Mouse (Mus musculus): ENCODE measurements around the gene Slc25a29. TPM values are rescaled to one million over a fixed set of nuclear protein-coding genes. Genes with fewer than 3 reads are reported as not detected.
"Not testable (repeated sequence)": the region's sequence is repeated elsewhere in the genome, so short reads cannot be mapped to it uniquely, and the experiment has no call there.

Slc25a29 gene
- polyA plus RNA-seq, 1 experiment from 2014 or later, result 8.4 TPM

GRCm38 (mm10) chr12:108849488-108850022 is 13.9 kb upstream of the Slc25a29 start:
- no peak for ATAC-seq (ENCODE audit: insufficient number of reproducible peaks, insufficient read depth, low FRiP score, low read depth)
- H3K4me1 ChIP-seq (ENCODE audit: control insufficient read depth, insufficient read depth, low read length), result 0 out of 2 replicates have a peak, but pooled peaks cover 3% of the 10 kb centered on the region
- no peak overlapping the region for H3K9ac ChIP-seq (replicated peaks; ENCODE audit: low read depth, low read length)
- H3K9me3 ChIP-seq (ENCODE audit: control insufficient read depth, low read depth, low read length), result no peaks in the 10 kb centered on the region
- H3K4me2 ChIP-seq (replicated peaks; ENCODE audit: low read depth, low read length), result no peak overlapping the region
- H3K4me3 ChIP-seq (ENCODE audit: low read depth, low read length), result no peak overlapping the region
- WGBS, result 70% methylated on average over 4 of the region's 4 CpGs
- H3K27me3 ChIP-seq (ENCODE audit: control insufficient read depth, insufficient read depth, low read length), result no peaks in the 10 kb centered on the region
- no peaks in the 10 kb centered on the region; the same call in none of the 2 replicates for H3K36me3 ChIP-seq (ENCODE audit: control insufficient read depth, insufficient read depth, low read length)
- no peak overlapping the region for H3K27ac ChIP-seq (ENCODE audit: low read length)

- not testable (repeated sequence) for H3K27ac ChIP-seq (ENCODE audit: low read length); H3K27me3 ChIP-seq (ENCODE audit: control insufficient read depth, insufficient read depth, low read length); H3K9me3 ChIP-seq (ENCODE audit: control insufficient read depth, low read depth, low read length); H3K36me3 ChIP-seq (ENCODE audit: control insufficient read depth, insufficient read depth, low read length); H3K4me2 ChIP-seq (replicated peaks; ENCODE audit: low read depth, low read length); ATAC-seq (ENCODE audit: insufficient number of reproducible peaks, insufficient read depth, low FRiP score, low read depth); H3K4me1 ChIP-seq (ENCODE audit: control insufficient read depth, insufficient read depth, low read length); H3K9ac ChIP-seq (replicated peaks; ENCODE audit: low read depth, low read length); H3K4me3 ChIP-seq (ENCODE audit: low read depth, low read length)
- WGBS, result 92% methylated on average over 3 of the region's 3 CpGs
Observed at GRCm38 (mm10) chr12:108848033-108848432, 12.3 kb upstream of the Slc25a29 start.

- Histone ChIP-seq H3K36me3 (ENCODE audit: control insufficient read depth, insufficient read depth, low read length) (peaks cover 32% of the 10 kb centered on the region), H3K4me1 (ENCODE audit: control insufficient read depth, insufficient read depth, low read length) (0 out of 2 replicates have a peak, but pooled peaks cover 7% of the 10 kb centered on the region), H3K9me3 (ENCODE audit: control insufficient read depth, low read depth, low read length) (no peaks in the 10 kb centered on the region), H3K27ac (ENCODE audit: low read length) (no peak overlapping the region), H3K4me3 (ENCODE audit: low read depth, low read length) (no peak overlapping the region), H3K9ac (replicated peaks; ENCODE audit: low read depth, low read length) (no peak overlapping the region), H3K4me2 (replicated peaks; ENCODE audit: low read depth, low read length) (no peak overlapping the region), H3K27me3 (ENCODE audit: control insufficient read depth, insufficient read depth, low read length) (no peaks in the 10 kb centered on the region)
- ATAC-seq (ENCODE audit: insufficient number of reproducible peaks, insufficient read depth, low FRiP score, low read depth), result no peak
- WGBS, result 92% methylated on average over 7 of the region's 7 CpGs
Observed at GRCm38 (mm10) chr12:108842663-108843062, 7.0 kb upstream of the Slc25a29 start.

GRCm38 (mm10) chr12:108841181-108841580 is 5.5 kb upstream of the Slc25a29 start:
- H3K9me3 ChIP-seq (ENCODE audit: control insufficient read depth, low read depth, low read length), result no peaks in the 10 kb centered on the region
- ATAC-seq (ENCODE audit: insufficient number of reproducible peaks, insufficient read depth, low FRiP score, low read depth), result no peak
- no peak overlapping the region for H3K9ac ChIP-seq (replicated peaks; ENCODE audit: low read depth, low read length)
- WGBS, result 87% methylated on average over 6 of the region's 6 CpGs
- peaks cover 32% of the 10 kb centered on the region for H3K36me3 ChIP-seq (ENCODE audit: control insufficient read depth, insufficient read depth, low read length)
- no peak overlapping the region for H3K27ac ChIP-seq (ENCODE audit: low read length)
- H3K4me3 ChIP-seq (ENCODE audit: low read depth, low read length), result no peak overlapping the region
- peaks cover 17% of the 10 kb centered on the region; the same call in 1 of the 2 replicates for H3K4me1 ChIP-seq (ENCODE audit: control insufficient read depth, insufficient read depth, low read length)
- H3K27me3 ChIP-seq (ENCODE audit: control insufficient read depth, insufficient read depth, low read length), result no peaks in the 10 kb centered on the region
- H3K4me2 ChIP-seq (replicated peaks; ENCODE audit: low read depth, low read length), result no peak overlapping the region

- peaks cover 33% of the 10 kb centered on the region for H3K4me1 ChIP-seq (ENCODE audit: control insufficient read depth, insufficient read depth, low read length)
Observed at GRCm38 (mm10) chr12:108836722-108837121, 1.0 kb upstream of the Slc25a29 start.

GRCm38 (mm10) chr12:108835208-108835839 is 359 bp downstream of the Slc25a29 start:
- Histone ChIP-seq H3K9ac (replicated peaks; ENCODE audit: low read depth, low read length) (peak overlapping the region; percentile 48), H3K4me1 (ENCODE audit: control insufficient read depth, insufficient read depth, low read length) (peaks cover 33% of the 10 kb centered on the region), H3K4me3 (ENCODE audit: low read depth, low read length) (peak overlapping the region; percentile 55), H3K9me3 (ENCODE audit: control insufficient read depth, low read depth, low read length) (no peaks in the 10 kb centered on the region), H3K4me2 (replicated peaks; ENCODE audit: low read depth, low read length) (peak overlapping the region; percentile 96), H3K36me3 (ENCODE audit: control insufficient read depth, insufficient read depth, low read length) (peaks cover 3% of the 10 kb centered on the region; the same call in 1 of the 2 replicates), H3K27ac (ENCODE audit: low read length) (no peak overlapping the region), H3K27me3 (ENCODE audit: control insufficient read depth, insufficient read depth, low read length) (no peaks in the 10 kb centered on the region)
- peak; percentile 1; the same call in 1 of the 2 replicates for ATAC-seq (ENCODE audit: insufficient number of reproducible peaks, insufficient read depth, low FRiP score, low read depth)
- 2% methylated on average over 51 of the region's 51 CpGs for WGBS

More at GRCm38 (mm10) chr12:108836722-108837121, 1.0 kb upstream of the Slc25a29 start:
- Histone ChIP-seq H3K27ac (ENCODE audit: low read length) (peak overlapping the region; percentile 84), H3K4me3 (ENCODE audit: low read depth, low read length) (peak overlapping the region; percentile 55), H3K9me3 (ENCODE audit: control insufficient read depth, low read depth, low read length) (no peaks in the 10 kb centered on the region), H3K36me3 (ENCODE audit: control insufficient read depth, insufficient read depth, low read length) (peaks cover 11% of the 10 kb centered on the region), H3K9ac (replicated peaks; ENCODE audit: low read depth, low read length) (peak overlapping the region; percentile 75), H3K27me3 (ENCODE audit: control insufficient read depth, insufficient read depth, low read length) (no peaks in the 10 kb centered on the region), H3K4me2 (replicated peaks; ENCODE audit: low read depth, low read length) (peak overlapping the region; percentile 96)
- ATAC-seq (ENCODE audit: insufficient number of reproducible peaks, insufficient read depth, low FRiP score, low read depth), result no peak
- WGBS, result 32% methylated on average over 7 of the region's 7 CpGs

GRCm38 (mm10) chr12:108834786-108835185 is 897 bp downstream of the Slc25a29 start:
- no peak for ATAC-seq (ENCODE audit: insufficient number of reproducible peaks, insufficient read depth, low FRiP score, low read depth)
- Histone ChIP-seq H3K4me3 (ENCODE audit: low read depth, low read length) (peak overlapping the region; percentile 55), H3K9me3 (ENCODE audit: control insufficient read depth, low read depth, low read length) (no peaks in the 10 kb centered on the region), H3K27ac (ENCODE audit: low read length) (no peak overlapping the region), H3K27me3 (ENCODE audit: control insufficient read depth, insufficient read depth, low read length) (no peaks in the 10 kb centered on the region), H3K4me1 (ENCODE audit: control insufficient read depth, insufficient read depth, low read length) (peaks cover 33% of the 10 kb centered on the region), H3K9ac (replicated peaks; ENCODE audit: low read depth, low read length) (peak overlapping the region; percentile 48), H3K36me3 (ENCODE audit: control insufficient read depth, insufficient read depth, low read length) (no peaks in the 10 kb centered on the region), H3K4me2 (replicated peaks; ENCODE audit: low read depth, low read length) (peak overlapping the region; percentile 96)
- 30% methylated on average over 5 of the region's 5 CpGs for WGBS

- Histone ChIP-seq H3K27ac (ENCODE audit: low read length) (no peak overlapping the region), H3K4me3 (ENCODE audit: low read depth, low read length) (no peak overlapping the region), H3K9ac (replicated peaks; ENCODE audit: low read depth, low read length) (no peak overlapping the region), H3K36me3 (ENCODE audit: control insufficient read depth, insufficient read depth, low read length) (no peaks in the 10 kb centered on the region), H3K27me3 (ENCODE audit: control insufficient read depth, insufficient read depth, low read length) (no peaks in the 10 kb centered on the region), H3K4me1 (ENCODE audit: control insufficient read depth, insufficient read depth, low read length) (peaks cover 33% of the 10 kb centered on the region), H3K9me3 (ENCODE audit: control insufficient read depth, low read depth, low read length) (no peaks in the 10 kb centered on the region), H3K4me2 (replicated peaks; ENCODE audit: low read depth, low read length) (peak overlapping the region; percentile 96; the same call in 1 of the 2 replicates)
- WGBS, result 66% methylated on average over 3 of the region's 3 CpGs
- no peak for ATAC-seq (ENCODE audit: insufficient number of reproducible peaks, insufficient read depth, low FRiP score, low read depth)
Observed at GRCm38 (mm10) chr12:108834337-108834736, 1.3 kb downstream of the Slc25a29 start.
